Mouse (Mus musculus): ENCODE measurements at regions not wholly inside any gene's neighbourhood (a gene's known extent, or its start where the extent isn't known, plus 50 kb on each side); places are given as distances from the start of the nearest gene placed in this dataset.

- TF ChIP-seq CTCF (IDR thresholded peaks at IDR 0.05; ENCODE audit: control insufficient read depth, insufficient read depth, low read length) (no peak), POLR2A (IDR thresholded peaks at IDR 0.05; ENCODE audit: borderline replicate concordance, control insufficient read depth, low read depth, low read length) (no peak)
Observed at GRCm38 (mm10) chr3:18715776-18716175, 767.6 kb downstream of the Cypt12 start.

Measured in bone marrow, adult 2 months (tissue).